ENCODE assay signal across 15 mouse cellular contexts in the genomic region with DNA sequence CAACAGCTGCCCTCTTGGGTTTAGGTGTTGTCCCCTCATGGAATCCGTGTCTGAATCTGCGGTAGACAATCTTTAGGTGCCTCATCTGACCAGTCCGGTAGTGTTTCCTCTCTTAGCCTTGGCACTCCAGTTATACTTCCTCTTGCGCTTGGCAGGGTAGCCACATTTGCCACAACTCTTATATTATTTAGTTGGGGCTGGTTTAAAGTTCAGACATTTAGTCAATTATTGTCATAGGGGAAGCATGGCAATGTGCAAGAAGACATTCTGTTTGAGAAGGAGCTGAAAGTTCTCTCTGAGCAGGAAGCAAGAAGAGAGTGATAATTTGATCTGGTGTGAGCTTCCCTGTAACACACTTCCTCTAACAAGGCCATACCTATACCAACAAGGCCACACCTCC. TPM values are rescaled to one million over a fixed set of nuclear protein-coding genes. Genes with fewer than 3 reads are reported as not detected.
DNase-seq lines count a peak whose midpoint lies in the region; ATAC-seq lines count a peak whose summit lies in the region.
"Had no signal": no experiment of that assay in that cellular context is flagged by ENCODE, and none has a peak within 500 bp of the region (broad histone marks: within the 10 kb centered on the region; RNA-seq: fewer than 3 reads in every experiment).

No protein-coding gene starts in this region.

- ATAC-seq in megakaryocyte progenitor cell, adult 5-6 weeks (replicated peaks; ENCODE audit: poor library complexity): peak; percentile 39; the same call in 1 of the 2 replicates
- no peak for ATAC-seq in monocyte, adult 5-6 weeks (replicated peaks; ENCODE audit: insufficient number of reproducible peaks, low FRiP score, low TSS enrichment, poor library complexity, severe bottlenecking)
- ATAC-seq: forebrain, embryonic 16.5 days; hindbrain, embryonic 16.5 days had no signal

- intact Hi-C loops in left cerebral cortex, postnatal 25 days (cut with DNase I): no loop called here

- peak; percentile 3 for DNase-seq in kidney, adult 11 months
- no peak for DNase-seq in kidney, postnatal 25 days
- peak; percentile 58 for DNase-seq in kidney, adult 9 months
- DNase-seq in kidney, postnatal 10 days: no peak
- DNase-seq in MEL-GATA-1-ER (ENCODE audit: extremely low read depth, low read depth): peak; percentile 7
- DNase-seq in left cerebral cortex, postnatal 25 days (ENCODE audit: low spot score in 2 of 2): no peak
- DNase-seq: adrenal gland, postnatal 14 days; cerebellum, adult 11-12 months; cerebellum, adult 9-10 months; cerebellum, postnatal 25 days; gastrocnemius, postnatal 25 days had no signal

RNA-seq across cellular contexts. Expression of a gene that starts 30.4 kb away (rescaled TPM):
- 3.6 and 7.1 TPM in 2 replicates for total RNA-seq in megakaryocyte progenitor cell, adult 5-6 weeks (2015)
- total RNA-seq in megakaryocyte progenitor cell, adult 5-6 weeks (2017): 2.9 and 3.6 TPM in 2 replicates
- total RNA-seq in monocyte, adult 5-6 weeks (2017): 0.53 to 3.0 TPM in 2 of 3 replicates, not detected in the other
- total RNA-seq in left cerebral cortex, postnatal 25 days (2021): 10 to 100 TPM; 15.6 to 16.7 TPM

RNA-seq across cellular contexts. Expression of a gene that starts 52.3 kb away (rescaled TPM):
- 0.10 and 1.2 TPM in 2 replicates for total RNA-seq in megakaryocyte progenitor cell, adult 5-6 weeks (2015)
- 0.33 and 0.88 TPM in 2 replicates for total RNA-seq in megakaryocyte progenitor cell, adult 5-6 weeks (2017)
- total RNA-seq in monocyte, adult 5-6 weeks (2017): 8.0 to 21.4 TPM (median 8.5 TPM) in 3 replicates
- 1 to 10 TPM; 2.0 to 2.4 TPM for total RNA-seq in left cerebral cortex, postnatal 25 days (2021)

Comparison
In these comparisons a context has a peak if more than half of its experiments do, and no peak if none do; other contexts are left out.
1. DNase-seq: peak in kidney, adult 11 months (single experiment), kidney, adult 9 months (single experiment) and MEL-GATA-1-ER (single experiment); none in kidney, postnatal 25 days (0 of 2), kidney, postnatal 10 days (single experiment) and left cerebral cortex, postnatal 25 days (0 of 2).